In genomic region chrX:162159637-162160611, GRCm38 (mm10) we compare ENCODE assay signal across 8 mouse cellular contexts. TPM values are rescaled to one million over a fixed set of nuclear protein-coding genes. Genes with fewer than 3 reads are reported as not detected.
A peak's percentile ranks its signal among the peaks of the same experiment; 100 is the strongest.
DNase-seq lines count a peak whose midpoint lies in the region; ATAC-seq and TF ChIP-seq lines count a peak whose summit lies in the region.

Gene Nhs, minus strand, starts transcription at chrX:162159730.

- DNase-seq in ES-CJ7 (ENCODE audit: low read depth, low spot score) = peak; percentile 54
- peak; percentile 11 for DNase-seq in c-Kit-positive CD71-positive TER-119-negative erythroid progenitor cells, embryonic 14.5 days (ENCODE audit: low read depth)
- peak; percentile 67 for DNase-seq in forebrain, embryonic 10.5 days (ENCODE audit: extremely low spot score, low spot score)
- DNase-seq in kidney, postnatal 0 days (ENCODE audit: low spot score) = peak; percentile 89
- DNase-seq in liver, embryonic 13.5 days = no peak
- peak; percentile 27 for DNase-seq in urinary bladder, adult 2 months (ENCODE audit: low spot score)

- H3K9me3 ChIP-seq in forebrain, embryonic 10.5 days = no peaks in the 10 kb centered on the region
- no peaks in the 10 kb centered on the region for H3K9me3 ChIP-seq in heart, embryonic 14.5 days (ENCODE audit: control insufficient read depth, low read length)
- no peaks in the 10 kb centered on the region for H3K9me3 ChIP-seq in kidney, postnatal 0 days (replicated peaks; ENCODE audit: low read length)
- H3K9me3 ChIP-seq in liver, embryonic 13.5 days (replicated peaks) = no peaks in the 10 kb centered on the region
- H3K9me3 ChIP-seq in neural tube, embryonic 12.5 days = no peaks in the 10 kb centered on the region

- no peaks in the 10 kb centered on the region for H3K36me3 ChIP-seq in forebrain, embryonic 10.5 days (replicated peaks)
- H3K36me3 ChIP-seq in heart, embryonic 14.5 days (ENCODE audit: control insufficient read depth, insufficient read depth, low read length) = no peaks in the 10 kb centered on the region
- H3K36me3 ChIP-seq in kidney, postnatal 0 days (ENCODE audit: insufficient read depth, low read length) = no peaks in the 10 kb centered on the region
- no peaks in the 10 kb centered on the region for H3K36me3 ChIP-seq in liver, embryonic 13.5 days
- H3K36me3 ChIP-seq in neural tube, embryonic 12.5 days = no peaks in the 10 kb centered on the region

- peak; percentile 44; the same call in 1 of the 2 replicates for TF ChIP-seq CTCF in kidney, postnatal 0 days (IDR thresholded peaks at IDR 0.05; ENCODE audit: low read depth)

- peaks cover 22% of the 10 kb centered on the region for H3K4me1 ChIP-seq in forebrain, embryonic 10.5 days
- no peaks in the 10 kb centered on the region; a peak in 1 of 4 replicates for H3K4me1 ChIP-seq in heart, embryonic 14.5 days (ENCODE audit: control insufficient read depth in 2 of 2, insufficient read depth in 2 of 2, low read length in 2 of 2)
- no peaks in the 10 kb centered on the region for H3K4me1 ChIP-seq in kidney, postnatal 0 days (replicated peaks; ENCODE audit: insufficient read depth, low read length)
- H3K4me1 ChIP-seq in liver, embryonic 13.5 days (replicated peaks) = no peaks in the 10 kb centered on the region
- 0 out of 2 replicates have a peak, but pooled peaks cover 4% of the 10 kb centered on the region for H3K4me1 ChIP-seq in neural tube, embryonic 12.5 days

- peak within 1 kb of the TSS; percentile 70 for H3K9ac ChIP-seq in heart, embryonic 14.5 days (ENCODE audit: low read length)
- H3K9ac ChIP-seq in kidney, postnatal 0 days (ENCODE audit: low read depth, low read length) = peak within 1 kb of the TSS; percentile 58
- no peak within 1 kb of the TSS for H3K9ac ChIP-seq in liver, embryonic 13.5 days
- peak within 1 kb of the TSS; percentile 63 for H3K9ac ChIP-seq in neural tube, embryonic 12.5 days

- peak within 1 kb of the TSS; percentile 84 for H3K27ac ChIP-seq in forebrain, embryonic 10.5 days
- H3K27ac ChIP-seq in heart, embryonic 14.5 days (replicated peaks in 1 of 2; ENCODE audit: control insufficient read depth in 1 of 2, insufficient read depth in 1 of 2, low read depth in 2 of 2, low read length in 2 of 2) = no peak within 1 kb of the TSS
- no peak within 1 kb of the TSS; the same call in 1 of the 2 replicates for H3K27ac ChIP-seq in kidney, postnatal 0 days
- H3K27ac ChIP-seq in liver, embryonic 13.5 days = no peak within 1 kb of the TSS
- no peak within 1 kb of the TSS for H3K27ac ChIP-seq in neural tube, embryonic 12.5 days

- peak within 1 kb of the TSS; percentile 78 for H3K4me2 ChIP-seq in heart, embryonic 14.5 days (ENCODE audit: low read length)
- peak within 1 kb of the TSS; percentile 75 for H3K4me2 ChIP-seq in kidney, postnatal 0 days (ENCODE audit: low read length)
- H3K4me2 ChIP-seq in liver, embryonic 13.5 days = peak within 1 kb of the TSS; percentile 61
- H3K4me2 ChIP-seq in neural tube, embryonic 12.5 days (replicated peaks) = peak within 1 kb of the TSS; percentile 67

- peaks cover 93% of the 10 kb centered on the region for H3K27me3 ChIP-seq in forebrain, embryonic 10.5 days (ENCODE audit: poor library complexity, severe bottlenecking)
- H3K27me3 ChIP-seq in heart, embryonic 14.5 days (ENCODE audit: control insufficient read depth, insufficient read depth, low read length) = no peaks in the 10 kb centered on the region; the same call in 1 of the 2 replicates
- H3K27me3 ChIP-seq in kidney, postnatal 0 days (ENCODE audit: insufficient read depth, low read length) = no peaks in the 10 kb centered on the region
- H3K27me3 ChIP-seq in liver, embryonic 13.5 days = peaks cover 46% of the 10 kb centered on the region
- peaks cover 6% of the 10 kb centered on the region; the same call in 1 of the 2 replicates for H3K27me3 ChIP-seq in neural tube, embryonic 12.5 days (replicated peaks)

- WGBS in forebrain, embryonic 10.5 days = 11% methylated on average over 59 of the region's 61 CpGs
- 15% methylated on average over 49 of the region's 61 CpGs for WGBS in heart, embryonic 14.5 days
- WGBS in kidney, postnatal 0 days = 31% methylated on average over 59 of the region's 61 CpGs
- 21% methylated on average over 53 of the region's 61 CpGs for WGBS in liver, embryonic 13.5 days (ENCODE audit: insufficient replicate concordance)
- 21% methylated on average over 56 of the region's 61 CpGs for WGBS in neural tube, embryonic 12.5 days

- ATAC-seq in heart, embryonic 14.5 days (ENCODE audit: insufficient number of reproducible peaks, insufficient read depth, low FRiP score, low read depth) = peak; percentile 84
- peak; percentile 92 for ATAC-seq in kidney, postnatal 0 days (replicated peaks; ENCODE audit: low FRiP score, low read depth)
- peak; percentile 65; the same call in 1 of the 2 replicates for ATAC-seq in liver, embryonic 13.5 days (ENCODE audit: low read depth)
- peak; percentile 89 for ATAC-seq in neural tube, embryonic 12.5 days (ENCODE audit: low FRiP score, low read depth)

- H3K4me3 ChIP-seq in forebrain, embryonic 10.5 days = peak within 1 kb of the TSS; percentile 65
- H3K4me3 ChIP-seq in heart, embryonic 14.5 days (ENCODE audit: control insufficient read depth in 1 of 2, insufficient read depth in 1 of 2, low read depth in 1 of 2, low read length in 2 of 2) = peak within 1 kb of the TSS; percentile 50 to 57
- peak within 1 kb of the TSS; percentile 60 for H3K4me3 ChIP-seq in kidney, postnatal 0 days (replicated peaks; ENCODE audit: low read depth, low read length)
- peak within 1 kb of the TSS; percentile 48 for H3K4me3 ChIP-seq in liver, embryonic 13.5 days (replicated peaks)
- peak within 1 kb of the TSS; percentile 57 for H3K4me3 ChIP-seq in neural tube, embryonic 12.5 days

RNA-seq across cellular contexts. Expression of gene Nhs, which starts in this region (rescaled TPM):
- 2.8 TPM in 2 replicates for polyA plus RNA-seq in forebrain, embryonic 10.5 days (2016; fragmentation: Nextera tagmentation; extraction: Ambion mirVana)
- 0.86 and 0.88 TPM in 2 replicates for polyA plus RNA-seq in heart, embryonic 14.5 days (2014; fragmentation: Nextera tagmentation; extraction: Ambion mirVana)
- 2.7 and 2.8 TPM in 2 replicates for polyA plus RNA-seq in kidney, postnatal 0 days (2015; fragmentation: Nextera tagmentation; extraction: Ambion mirVana)
- 0.09 and 0.14 TPM in 2 replicates for polyA plus RNA-seq in liver, embryonic 13.5 days (2015; fragmentation: Nextera tagmentation; extraction: Ambion mirVana)
- 2.1 and 2.2 TPM in 2 replicates for polyA plus RNA-seq in neural tube, embryonic 12.5 days (2016; fragmentation: Nextera tagmentation; extraction: Ambion mirVana)
- polyA plus RNA-seq in urinary bladder, adult 2 months (2012; rRNA removed) = 0.67 and 1.0 TPM in 2 replicates

Comparison
In these comparisons a context has a peak if more than half of its experiments do, and no peak if none do; other contexts are left out.
1. Peak in ATAC-seq, H3K4me3 ChIP-seq, H3K9ac ChIP-seq and H3K4me2 ChIP-seq in heart, embryonic 14.5 days; RNA of the gene not detected or under 1 TPM.
2. Peak in ATAC-seq, H3K4me3 ChIP-seq and H3K4me2 ChIP-seq in liver, embryonic 13.5 days; RNA of the gene not detected or under 1 TPM.